Mouse (Mus musculus): Measurements from ENCODE around the gene Ltbp1. TPM values are rescaled to one million over a fixed set of nuclear protein-coding genes. Genes with fewer than 3 reads are reported as not detected.

The Ltbp1 gene
- total and polyA plus RNA-seq, 3 experiments, result 0.01 to 0.04 TPM; not detected in 1

GRCm38 (mm10) chr17:75251094-75251493, 245.7 kb downstream of the Ltbp1 start:
- Histone ChIP-seq H3K36me3 (ENCODE audit: control insufficient read depth in 1 of 2, insufficient read depth in 2 of 2, low read length in 2 of 2) (no peaks in the 10 kb centered on the region), H3K9ac (ENCODE audit: control insufficient read depth, low read depth, low read length, poor library complexity, severe bottlenecking) (no peak overlapping the region), H3K4me3 (ENCODE audit: control insufficient read depth in 1 of 2, insufficient read depth in 1 of 2, low read depth in 2 of 2, low read length in 2 of 2) (no peak overlapping the region), H3K79me2 (ENCODE audit: control insufficient read depth, insufficient read depth, low read length, poor library complexity) (no peaks in the 10 kb centered on the region), H3K4me1 (ENCODE audit: control insufficient read depth in 1 of 2, insufficient read depth in 2 of 2, low read length in 2 of 2) (no peaks in the 10 kb centered on the region), H3K27ac (ENCODE audit: control insufficient read depth, low read depth, low read length) (no peak overlapping the region), H3K27me3 (ENCODE audit: control insufficient read depth in 1 of 2, insufficient read depth in 2 of 2, low read length in 2 of 2) (no peaks in the 10 kb centered on the region), H3K9me3 (replicated peaks; ENCODE audit: insufficient read depth, low read length) (no peaks in the 10 kb centered on the region)
- TF ChIP-seq NRF1 (IDR thresholded peaks at IDR 0.05; ENCODE audit: insufficient read depth, low read depth, low read length, poor library complexity, severe bottlenecking) (no peak), USF2 (IDR thresholded peaks at IDR 0.05; ENCODE audit: borderline replicate concordance in 1 of 2, insufficient read depth in 1 of 2, low read depth in 1 of 2, low read length in 2 of 2) (no peak), TCF12 (IDR thresholded peaks at IDR 0.05; ENCODE audit: low read depth, low read length) (no peak), KAT2A (conservative IDR thresholded peaks at IDR 0.05; ENCODE audit: low read depth, low read length) (no peak), ZNF384 (IDR thresholded peaks at IDR 0.05; ENCODE audit: low read depth, low read length) (no peak), TAL1 (IDR thresholded peaks at IDR 0.05; ENCODE audit: low read length) (no peak), CHD2 (IDR thresholded peaks at IDR 0.05; ENCODE audit: low read length) (no peak), MAFK (IDR thresholded peaks at IDR 0.05; ENCODE audit: borderline replicate concordance, low read depth, low read length) (no peak), EP300 (IDR thresholded peaks at IDR 0.05; ENCODE audit: low read depth in 1 of 2, low read length in 2 of 2) (no peak), ELF1 (IDR thresholded peaks at IDR 0.05; ENCODE audit: low read depth, low read length) (no peak), RCOR1 (IDR thresholded peaks at IDR 0.05; ENCODE audit: low read depth, low read length) (no peak), MYC (IDR thresholded peaks at IDR 0.05; ENCODE audit: low read depth, low read length) (no peak), MAX (IDR thresholded peaks at IDR 0.05; ENCODE audit: low read length) (no peak)
- DNase-seq (ENCODE audit: low read depth, low spot score), result no peak

- H3K4me3 ChIP-seq (ENCODE audit: control insufficient read depth in 1 of 2, insufficient read depth in 1 of 2, low read depth in 2 of 2, low read length in 2 of 2), result no peak overlapping the region
- H3K27ac ChIP-seq (ENCODE audit: control insufficient read depth, low read depth, low read length), result no peak overlapping the region
- no peak overlapping the region for H3K9ac ChIP-seq (ENCODE audit: control insufficient read depth, low read depth, low read length, poor library complexity, severe bottlenecking)
- H3K27me3 ChIP-seq (ENCODE audit: control insufficient read depth in 1 of 2, insufficient read depth in 2 of 2, low read length in 2 of 2), result no peaks in the 10 kb centered on the region
- no peak for TF ChIP-seq MAZ (IDR thresholded peaks at IDR 0.05; ENCODE audit: low read depth, low read length)
- no peaks in the 10 kb centered on the region for H3K79me2 ChIP-seq (ENCODE audit: control insufficient read depth, insufficient read depth, low read length, poor library complexity)
- H3K4me1 ChIP-seq (ENCODE audit: control insufficient read depth in 1 of 2, insufficient read depth in 2 of 2, low read length in 2 of 2), result no peaks in the 10 kb centered on the region
- DNase-seq (ENCODE audit: low read depth, low spot score), result no peak
- no peaks in the 10 kb centered on the region for H3K9me3 ChIP-seq (replicated peaks; ENCODE audit: insufficient read depth, low read length)
- H3K36me3 ChIP-seq (ENCODE audit: control insufficient read depth in 1 of 2, insufficient read depth in 2 of 2, low read length in 2 of 2), result no peaks in the 10 kb centered on the region
These were observed 247.2 kb downstream of the Ltbp1 start for GRCm38 (mm10) chr17:75252540-75252939.

- no peaks in the 10 kb centered on the region for H3K9me3 ChIP-seq (replicated peaks; ENCODE audit: insufficient read depth, low read length)
- no peak overlapping the region for H3K4me3 ChIP-seq (ENCODE audit: control insufficient read depth in 1 of 2, insufficient read depth in 1 of 2, low read depth in 2 of 2, low read length in 2 of 2)
- H3K4me1 ChIP-seq (ENCODE audit: control insufficient read depth in 1 of 2, insufficient read depth in 2 of 2, low read length in 2 of 2), result no peaks in the 10 kb centered on the region
- H3K36me3 ChIP-seq (ENCODE audit: control insufficient read depth in 1 of 2, insufficient read depth in 2 of 2, low read length in 2 of 2), result no peaks in the 10 kb centered on the region
- H3K27me3 ChIP-seq (ENCODE audit: control insufficient read depth in 1 of 2, insufficient read depth in 2 of 2, low read length in 2 of 2), result no peaks in the 10 kb centered on the region; a peak in 1 of 4 replicates
- no peaks in the 10 kb centered on the region for H3K79me2 ChIP-seq (ENCODE audit: control insufficient read depth, insufficient read depth, low read length, poor library complexity)
- no peak overlapping the region for H3K27ac ChIP-seq (ENCODE audit: control insufficient read depth, low read depth, low read length)
- DNase-seq (ENCODE audit: low read depth, low spot score), result no peak
- TF ChIP-seq HCFC1 (IDR thresholded peaks at IDR 0.05; ENCODE audit: low read depth, low read length), result no peak
- TF ChIP-seq ZC3H11A (IDR thresholded peaks at IDR 0.05; ENCODE audit: low read depth, low read length), result no peak
- no peak for TF ChIP-seq POLR2A (IDR thresholded peaks at IDR 0.05; ENCODE audit: control insufficient read depth in 1 of 2, insufficient read depth in 1 of 2, low read depth in 1 of 2, low read length in 2 of 2, poor library complexity in 1 of 2)
- TF ChIP-seq UBTF (IDR thresholded peaks at IDR 0.05; ENCODE audit: borderline replicate concordance, insufficient read depth, low read depth, low read length), result no peak
- TF ChIP-seq MYC (IDR thresholded peaks at IDR 0.05; ENCODE audit: low read depth, low read length), result no peak
- no peak for TF ChIP-seq CHD1 (IDR thresholded peaks at IDR 0.05; ENCODE audit: low read depth, low read length)
- TF ChIP-seq POLR2AphosphoS5 (IDR thresholded peaks at IDR 0.05; ENCODE audit: borderline replicate concordance, low read depth, low read length), result no peak
- no peak for TF ChIP-seq EP300 (IDR thresholded peaks at IDR 0.05; ENCODE audit: low read depth in 1 of 2, low read length in 2 of 2)
- no peak for TF ChIP-seq ZNF384 (IDR thresholded peaks at IDR 0.05; ENCODE audit: low read depth, low read length)
- TF ChIP-seq JUND (IDR thresholded peaks at IDR 0.05; ENCODE audit: low read depth, low read length), result no peak
- TF ChIP-seq MXI1 (IDR thresholded peaks at IDR 0.05; ENCODE audit: low read depth, low read length), result no peak
- no peak for TF ChIP-seq MAX (IDR thresholded peaks at IDR 0.05; ENCODE audit: low read length)
- no peak for TF ChIP-seq SIN3A (IDR thresholded peaks at IDR 0.05; ENCODE audit: low read length)
- no peak for TF ChIP-seq MAZ (IDR thresholded peaks at IDR 0.05; ENCODE audit: low read depth, low read length)
- TF ChIP-seq POLR2AphosphoS2 (IDR thresholded peaks at IDR 0.05; ENCODE audit: low read length), result no peak
- no peak for TF ChIP-seq ELF1 (IDR thresholded peaks at IDR 0.05; ENCODE audit: low read depth, low read length)
- no peak for TF ChIP-seq USF1 (IDR thresholded peaks at IDR 0.05; ENCODE audit: low read depth, low read length)
- TF ChIP-seq ZKSCAN1 (IDR thresholded peaks at IDR 0.05; ENCODE audit: low read depth, low read length), result no peak
- no peak overlapping the region for H3K9ac ChIP-seq (ENCODE audit: control insufficient read depth, low read depth, low read length, poor library complexity, severe bottlenecking)
These were observed 249.5 kb downstream of the Ltbp1 start for GRCm38 (mm10) chr17:75254909-75255308.

Measured in MEL (cell line).